Mouse (Mus musculus) C2C12 (cell line): ENCODE results near the gene Cep295.

Experiments
- CTCF ChIP-seq: IDR thresholded peaks from one replicate; pipeline ENCODE4 v1.5.1; 2011; ENCODE audit not compliant: control insufficient read depth, insufficient read depth, insufficient read length
- MYOD1 ChIP-seq: IDR thresholded peaks from one replicate; pipeline ENCODE4 v1.6.1; 2011; ENCODE audit warnings: low read depth; ENCODE audit not compliant: control insufficient read depth, insufficient read length
- USF1 ChIP-seq: IDR thresholded peaks from one replicate; pipeline ENCODE4 v1.6.1; 2011; ENCODE audit warnings: low read depth, mild to moderate bottlenecking, control low read depth, moderate library complexity

DNA sequence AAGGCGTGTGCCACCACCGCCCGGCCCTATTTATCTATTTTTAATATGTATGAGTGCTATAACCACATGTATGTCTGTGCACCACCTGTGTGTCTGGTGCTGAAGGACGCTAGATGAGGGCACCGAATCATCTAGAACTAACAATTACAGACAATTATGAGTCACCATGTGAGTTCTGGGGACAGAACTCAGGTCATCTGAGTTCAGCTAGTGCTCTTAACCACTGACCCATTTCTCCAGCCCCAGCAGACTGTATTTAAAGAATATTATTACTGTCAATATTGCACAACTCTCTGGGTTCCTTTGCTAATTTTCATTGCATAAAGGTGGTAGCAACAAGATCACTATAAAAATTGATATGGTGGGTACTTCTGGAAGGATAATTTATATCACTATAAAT, 57.5 kb downstream of the Cep295 start:
- TF ChIP-seq CTCF (no peak), MYOD1 (no peak), USF1 (no peak)
